Mouse (Mus musculus) monocyte, adult 5-6 weeks (primary cell): ENCODE data around the gene Tex14. TPM values are rescaled to one million over a fixed set of nuclear protein-coding genes. Genes with fewer than 3 reads are reported as not detected.

Experiments
- ATAC-seq: fragments of 153-309, 156-312 bp; replicated peaks from 2 replicates; pipeline ENCODE4 v1.8.0; 2017; ENCODE audit warnings: mild to moderate bottlenecking; ENCODE audit not compliant: low TSS enrichment, insufficient number of reproducible peaks, severe bottlenecking, poor library complexity, low FRiP score
- total RNA-seq: library from RNA; stranded (forward); fragments of 200-1000, 200-491, 200-594 nt; gene quantifications from 3 replicates; pipeline ENCODE4 v1.2.3, GENCODE M21; 2017

The Tex14 gene
- total RNA-seq, 1 experiment from 2014 or later = 4.4 TPM

DNA sequence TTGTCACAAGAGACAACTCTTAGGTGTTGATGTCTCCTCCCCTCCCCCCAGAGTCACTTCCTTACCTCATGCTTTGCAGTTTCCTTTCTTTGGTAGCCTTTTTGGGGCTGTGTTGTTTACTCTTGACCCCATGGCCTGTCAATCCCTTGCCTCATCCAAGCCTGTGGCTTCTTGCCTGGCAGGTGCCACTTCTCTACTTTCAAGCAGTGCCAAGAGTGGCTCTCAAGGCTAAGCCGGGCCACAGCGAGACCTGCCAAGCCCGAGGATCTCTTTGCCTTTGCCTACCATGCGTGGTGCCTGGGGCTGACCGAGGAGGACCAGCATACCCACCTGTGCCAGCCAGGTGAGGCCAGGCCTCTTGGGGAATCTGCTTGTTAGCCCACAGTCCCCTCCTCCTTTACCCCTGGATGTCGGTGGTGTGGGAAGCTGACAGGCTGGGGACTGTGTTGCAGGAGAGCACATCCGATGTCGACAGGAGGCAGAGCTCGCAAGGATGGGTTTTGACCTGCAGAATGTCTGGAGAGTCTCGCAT, 195.5 kb downstream of the Tex14 start:
- no peak for ATAC-seq

- no peak for ATAC-seq
These were observed 197.4 kb downstream of the Tex14 start for GRCm38 (mm10) chr11:87602234-87602633.

DNA sequence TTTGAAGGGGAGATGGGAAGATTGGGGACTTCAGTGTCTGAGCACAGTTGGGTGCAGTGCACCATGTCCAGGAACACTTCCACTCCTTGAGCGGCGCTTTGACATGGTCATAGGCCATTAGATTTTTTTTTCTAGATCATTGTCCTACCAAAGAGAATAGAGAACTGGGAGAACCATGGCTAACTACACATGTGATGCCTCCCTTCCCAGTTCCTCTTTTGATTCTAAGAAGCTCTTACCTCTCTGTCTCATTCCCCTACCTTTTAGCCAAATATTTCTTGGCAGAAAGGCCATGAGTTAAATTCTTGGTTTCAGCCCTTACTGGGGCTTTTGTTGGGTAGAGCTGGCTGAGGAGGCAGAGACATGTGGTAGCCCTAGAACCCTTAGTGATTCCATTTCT, 198.7 kb downstream of the Tex14 start:
- ATAC-seq = no peak

Other genes with a start within 250 kb of the Tex14 start
- gene Ppm1e, start 46.0 kb upstream of the Tex14 start, total RNA-seq = 1.1 to 8.2 TPM (median 1.6 TPM) in 3 replicates
- 2.6 to 6.8 TPM (median 6.5 TPM) in 3 replicates for gene Rad51c, start 111 bp upstream of the Tex14 start, total RNA-seq
- 1.5 TPM in 1 of 3 replicates, not detected in the others for gene Gm11492, start 161.6 kb downstream of the Tex14 start, total RNA-seq
- 6.6 to 16.9 TPM (median 9.6 TPM) in 3 replicates for gene Sept4, start 163.8 kb downstream of the Tex14 start, total RNA-seq
- 11.0 to 19.0 TPM (median 13.7 TPM) in 3 replicates for gene Mtmr4, start 187.1 kb downstream of the Tex14 start, total RNA-seq
- 1.2 TPM in 1 of 3 replicates, not detected in the others for gene Hsf5, start 212.1 kb downstream of the Tex14 start, total RNA-seq